Mouse (Mus musculus) adrenal gland (tissue): ENCODE measurements around the gene Cryba4.

ENCODE experiments used
- intact Hi-C: fragments of 180-260 bp; cut with DNase I; formaldehyde crosslinking; loops from one replicate; pipeline ENCODE4 v1.15.1; 2025
- long read RNA-seq, 2 experiments: library from polyadenylated mRNA; unstranded; transcript quantifications; one replicate each; pipeline ENCODE4 v2.0.0; 2020; ENCODE audit warnings: borderline replicate concordance in 1 of 2; ENCODE audit not compliant: insufficient replicate concordance in 1 of 2

Gene Cryba4
- long read RNA-seq, experiment 1, partial matches to known transcripts = 51 of 61 reads
- long read RNA-seq, experiment 1, other reads (novel, unspliced or antisense) = 9 of 61 reads
- long read RNA-seq, experiment 2, partial matches to known transcripts = 51 of 69 reads
- long read RNA-seq, experiment 2, other reads (novel, unspliced or antisense) = 13 of 69 reads

- intact Hi-C loops = no loop called here
Measured at GRCm38 (mm10) chr5:112252400-112252799, at the start of gene Cryba4. TSS of gene Cryba4 (minus strand) at chr5:112252518.

DNA sequence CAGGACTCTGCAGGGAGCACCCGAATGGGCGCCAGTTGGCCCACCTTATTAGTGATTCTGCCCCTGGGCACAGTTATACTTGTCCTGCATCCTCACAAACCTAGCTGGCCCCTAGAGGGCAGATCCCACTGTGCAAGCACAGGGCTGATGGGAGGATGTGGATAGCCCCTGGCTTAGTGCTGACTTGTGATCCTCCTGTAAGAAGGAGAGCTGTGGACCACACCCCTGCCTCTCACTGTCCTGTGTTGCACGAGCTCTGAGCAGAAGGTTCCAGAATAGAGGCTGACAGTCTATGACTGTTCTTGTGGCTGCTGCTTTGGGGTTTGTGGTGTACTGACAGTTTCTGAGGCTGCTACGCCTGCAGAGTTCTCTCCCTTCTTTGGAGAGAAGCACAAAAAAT is 49.4 kb upstream of the Cryba4 start:
- intact Hi-C loops = no loop called here

DNA sequence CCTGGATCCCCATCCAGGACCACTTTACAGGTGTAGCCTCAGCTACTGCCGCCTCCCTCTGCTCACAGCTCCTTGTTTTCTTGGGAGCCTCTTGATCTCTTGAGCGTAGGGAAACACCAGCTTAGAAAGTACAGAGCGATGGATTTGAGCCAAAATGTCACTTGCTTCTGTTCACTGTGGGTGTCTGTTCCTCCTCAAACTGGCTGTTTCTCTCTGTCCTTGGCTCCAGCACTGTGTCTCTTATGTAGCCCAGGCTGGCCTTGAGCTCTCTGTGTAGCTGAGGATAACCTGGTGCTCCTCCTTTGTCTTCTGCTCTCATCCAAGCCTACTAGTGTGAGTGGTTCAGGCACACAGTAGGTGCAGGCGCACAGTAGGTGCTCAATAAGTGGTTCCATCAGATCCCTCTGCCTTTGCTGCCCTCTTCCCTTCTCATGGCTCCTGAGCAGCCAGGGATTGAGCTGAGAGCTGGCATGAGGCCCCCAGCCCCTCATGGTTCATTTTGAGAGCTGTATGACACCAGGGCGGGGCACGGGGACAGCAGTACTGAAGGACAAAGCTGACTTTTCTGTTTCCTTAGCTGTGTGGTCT is 48.5 kb upstream of the Cryba4 start:
- intact Hi-C loops = no loop called here

GRCm38 (mm10) chr5:112300112-112300511 is 47.8 kb upstream of the Cryba4 start:
- intact Hi-C loops = no loop called here

DNA sequence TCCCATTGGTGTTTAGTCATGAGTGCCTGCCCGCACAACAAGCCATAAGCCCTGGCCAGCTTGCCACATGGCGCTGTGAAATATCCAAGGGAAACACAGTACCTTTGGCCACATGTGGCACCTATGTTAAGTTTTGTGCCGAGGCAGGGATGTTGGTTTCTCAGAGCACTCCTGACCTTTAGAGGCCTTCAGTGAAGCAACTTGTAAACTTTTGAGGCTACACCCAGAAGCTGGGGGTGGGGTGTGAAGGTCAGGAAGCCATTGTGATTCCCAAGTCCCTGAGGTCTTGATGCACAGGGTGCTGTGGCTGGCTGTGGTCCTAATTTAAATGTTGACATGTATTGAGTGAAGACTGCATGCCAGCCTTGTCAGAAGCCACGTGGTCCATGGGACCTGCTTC is 47.1 kb upstream of the Cryba4 start:
- intact Hi-C loops = loop anchor here (5.0 kb wide), 1 partner anchor 57 kb away; no protein-coding TSS in a partner anchor

- intact Hi-C loops = loop anchor here (5.0 kb wide), 1 partner anchor 56 kb away; no protein-coding TSS in a partner anchor
Measured at GRCm38 (mm10) chr5:112298226-112298988, 46.1 kb upstream of the Cryba4 start.

GRCm38 (mm10) chr5:112297257-112297656 is 44.9 kb upstream of the Cryba4 start:
- intact Hi-C loops = loop anchor here (5.0 kb wide), 1 partner anchor 55 kb away; no protein-coding TSS in a partner anchor

DNA sequence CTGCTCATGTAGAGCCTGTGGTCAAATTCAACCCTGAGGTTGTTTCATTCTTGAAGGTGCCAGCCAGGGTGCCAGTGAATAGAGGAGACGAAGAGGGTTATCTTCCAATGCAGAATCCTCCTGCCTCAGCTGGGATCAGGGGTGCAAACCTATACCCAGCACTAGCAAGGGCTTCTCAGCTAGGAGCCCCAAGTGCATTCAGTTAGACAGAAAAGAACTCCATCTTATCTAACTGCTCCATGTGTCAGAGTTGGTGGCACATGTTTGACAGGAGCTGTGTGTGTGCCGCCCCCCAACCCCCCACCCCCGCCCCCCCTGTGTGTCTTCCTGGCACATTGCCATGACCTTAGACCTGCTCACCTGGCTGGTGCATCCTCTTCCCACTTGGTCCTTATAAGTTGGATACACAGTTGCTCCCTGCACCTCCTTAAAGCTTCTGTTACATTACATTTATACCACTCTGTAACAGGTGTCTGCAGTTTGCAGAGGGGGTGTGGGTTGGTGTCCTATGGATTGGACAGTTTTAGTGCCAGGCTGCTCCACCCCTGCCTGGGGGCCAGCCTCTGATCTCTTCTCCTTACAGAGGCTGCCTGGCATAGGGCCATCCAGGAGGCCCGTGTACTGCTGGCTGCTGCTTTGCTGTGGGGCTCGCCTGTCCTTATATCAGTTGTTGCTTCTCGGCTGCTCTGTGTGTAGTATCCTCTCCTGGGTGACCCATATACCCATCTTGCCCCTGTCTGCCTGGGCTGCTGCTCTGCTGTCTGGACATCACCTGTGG is 44.3 kb upstream of the Cryba4 start:
- intact Hi-C loops = loop anchor here (5.0 kb wide), 1 partner anchor 54 kb away; no protein-coding TSS in a partner anchor

- intact Hi-C loops = loop anchor here (5.0 kb wide), 1 partner anchor 53 kb away; no protein-coding TSS in a partner anchor
Measured at GRCm38 (mm10) chr5:112295564-112295963, 43.2 kb upstream of the Cryba4 start.

GRCm38 (mm10) chr5:112295162-112295561 is 42.8 kb upstream of the Cryba4 start:
- intact Hi-C loops = loop anchor here (5.0 kb wide), 1 partner anchor 53 kb away; no protein-coding TSS in a partner anchor

DNA sequence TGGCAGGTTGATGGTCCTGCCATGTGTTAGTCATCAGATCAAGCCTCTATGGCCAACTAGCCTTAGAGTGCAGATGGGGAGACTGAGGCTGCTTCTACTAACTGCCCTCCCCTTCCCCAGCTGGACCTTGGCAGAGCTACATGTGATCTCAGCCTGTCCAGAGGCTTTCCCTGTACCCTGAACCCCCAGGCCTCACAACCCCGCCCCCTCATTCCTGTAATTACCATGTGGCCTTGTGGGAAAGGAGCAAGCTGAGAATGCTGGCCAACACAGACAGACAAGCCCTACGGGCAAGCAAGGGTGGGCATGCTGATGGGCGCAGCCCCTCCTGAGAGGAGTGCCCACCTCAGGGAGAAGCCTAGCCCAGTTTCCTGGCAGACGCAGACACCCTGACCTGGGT is 42.4 kb upstream of the Cryba4 start:
- intact Hi-C loops = loop anchor here (5.0 kb wide), 1 partner anchor 52 kb away; no protein-coding TSS in a partner anchor

DNA sequence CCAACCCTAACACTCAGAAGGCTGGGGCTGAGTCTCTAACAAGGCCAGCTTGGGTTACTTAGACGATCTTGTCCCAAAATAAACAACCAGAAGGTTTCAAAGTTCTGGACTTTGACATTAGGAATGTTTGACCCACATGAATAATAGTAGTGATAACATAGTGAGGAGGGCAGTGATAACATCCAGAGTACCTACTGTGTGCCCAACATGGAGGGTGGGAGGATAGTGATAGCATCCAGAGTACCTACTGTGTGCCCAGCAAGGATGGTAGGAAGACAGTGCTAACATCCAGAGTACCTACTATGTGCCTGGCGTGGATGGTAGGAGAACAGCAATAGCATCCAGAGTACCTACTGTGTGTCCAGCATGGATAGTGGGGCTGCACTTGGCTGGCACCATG is 41.5 kb upstream of the Cryba4 start:
- intact Hi-C loops = no loop called here

DNA sequence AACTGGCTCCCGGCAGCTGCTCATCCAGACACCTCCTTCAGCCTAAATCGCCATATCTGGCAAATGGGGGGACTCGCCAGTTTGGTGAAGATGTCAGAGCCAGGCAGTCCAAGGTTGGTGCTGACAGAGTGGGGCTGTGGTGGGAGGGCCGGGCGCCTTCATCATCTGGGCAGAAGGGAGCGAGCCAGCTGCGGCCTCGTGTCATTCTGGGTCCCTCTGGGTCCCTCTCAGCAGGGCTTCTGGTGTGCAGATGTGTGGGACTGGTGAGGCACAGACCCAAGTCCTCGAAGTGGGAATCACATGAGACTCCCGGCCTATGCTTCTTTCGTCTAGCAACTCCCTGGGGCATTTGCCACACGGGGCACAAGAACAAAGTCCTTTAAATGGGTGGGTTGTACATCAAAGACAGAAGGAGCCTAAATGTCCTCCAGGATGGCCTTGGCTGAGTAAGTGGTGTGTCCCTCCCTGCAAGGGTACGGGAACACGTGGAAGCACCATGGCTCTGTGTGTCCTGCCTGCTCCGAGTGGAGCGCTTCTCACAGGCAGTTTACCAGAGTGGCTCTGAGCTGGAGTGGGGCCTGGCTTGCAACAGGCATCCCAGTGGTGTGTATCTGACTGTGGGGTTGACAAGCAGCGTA is 40.1 kb upstream of the Cryba4 start:
- intact Hi-C loops = no loop called here

DNA sequence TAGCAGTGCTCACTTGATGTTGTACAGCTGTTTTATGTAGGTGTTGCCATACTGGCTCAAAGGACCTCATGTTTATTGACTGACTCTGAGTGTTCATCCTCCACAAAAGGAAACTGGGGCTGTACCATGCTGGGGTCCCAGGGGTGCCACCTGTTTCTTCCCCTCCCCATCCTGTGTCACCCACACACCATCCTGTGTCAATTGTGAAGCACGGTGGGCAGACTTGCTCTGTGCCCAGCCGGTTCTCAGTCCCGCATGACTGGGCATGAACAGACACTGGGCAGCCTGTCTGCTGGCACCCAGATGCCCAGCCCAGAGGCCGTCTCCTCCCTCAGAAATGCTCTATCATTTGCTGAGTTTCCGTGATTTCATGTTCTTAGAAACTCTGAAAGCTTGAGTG is 39.5 kb upstream of the Cryba4 start:
- intact Hi-C loops = no loop called here

- intact Hi-C loops = no loop called here
Measured at GRCm38 (mm10) chr5:112290536-112290880, 38.2 kb upstream of the Cryba4 start.

- intact Hi-C loops = no loop called here
Measured at GRCm38 (mm10) chr5:112289819-112290535, 37.7 kb upstream of the Cryba4 start.

- intact Hi-C loops = no loop called here
Measured at GRCm38 (mm10) chr5:112289236-112289635, 36.9 kb upstream of the Cryba4 start.

DNA sequence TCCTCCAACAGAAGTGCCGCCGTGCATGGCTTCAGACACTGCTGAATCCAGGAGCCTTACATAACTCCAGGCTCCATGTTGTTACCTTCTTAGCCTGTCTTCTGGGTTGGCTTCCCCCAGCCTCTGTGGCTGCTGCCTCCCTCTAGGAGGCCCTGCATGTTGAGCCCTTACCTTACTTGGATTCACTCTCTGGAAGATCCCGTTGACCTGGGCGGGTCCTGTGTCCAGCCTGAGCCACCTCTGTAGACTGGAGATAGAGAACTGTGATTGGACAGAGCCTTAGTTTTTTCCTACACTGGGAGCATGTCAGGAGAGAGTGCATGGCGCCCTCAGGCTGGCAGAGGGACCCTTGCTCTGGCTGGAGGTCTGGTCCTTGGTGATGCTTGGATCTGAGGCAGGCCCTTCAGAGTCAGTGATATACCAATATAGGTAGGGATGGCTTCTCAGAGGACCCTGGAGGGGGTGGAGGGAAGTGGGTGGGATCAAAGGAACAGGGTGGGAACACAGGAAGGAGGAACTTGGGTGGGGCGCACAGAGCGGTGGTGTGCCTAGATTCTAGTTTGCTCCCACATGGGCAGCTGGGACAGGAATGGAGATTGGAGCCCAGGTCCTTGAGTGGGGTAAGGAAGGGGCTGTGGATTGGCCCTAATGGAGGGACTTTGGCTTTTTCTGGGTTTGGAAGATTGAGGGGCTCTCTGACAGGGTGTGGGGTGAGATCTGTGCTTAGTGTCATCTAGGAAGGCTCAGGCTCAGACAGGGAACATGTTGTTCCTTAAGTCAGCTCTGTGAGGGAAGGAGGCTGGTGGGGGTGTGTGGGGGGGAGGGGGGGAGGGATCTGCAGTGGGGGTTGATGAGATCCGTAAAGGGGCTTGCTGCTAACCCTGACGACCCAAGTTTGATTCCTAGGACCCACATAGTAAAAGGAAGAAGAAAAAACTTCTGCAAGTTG is 36.1 kb upstream of the Cryba4 start:
- intact Hi-C loops = no loop called here

GRCm38 (mm10) chr5:112287652-112288051 is 35.3 kb upstream of the Cryba4 start:
- intact Hi-C loops = no loop called here
